Mouse (Mus musculus) MEL (cell line): ENCODE measurements around the gene Anapc11. TPM values are rescaled to one million over a fixed set of nuclear protein-coding genes. Genes with fewer than 3 reads are reported as not detected.

Experiments
- DNase-seq: peaks from one replicate; pipeline ENCODE4 v3.0.0; 2011; ENCODE audit warnings: low read depth, low spot score
- H3K27ac ChIP-seq: 2 replicates; pipeline ENCODE4 v1.5.1; 2012; ENCODE audit warnings: low read depth, mild to moderate bottlenecking, control low read depth, low read length, moderate library complexity; ENCODE audit not compliant: control insufficient read depth
- H3K27me3 ChIP-seq, 2 experiments: fragments of 150-350 bp in 1 of 2; sonication (generic) in 1 of 2; 2 replicates each; pipeline ENCODE4 v1.6.1; 2012; ENCODE audit warnings: low read length in 2 of 2, mild to moderate bottlenecking in 2 of 2, improper control_type of control experiment in 1 of 2, moderate library complexity in 1 of 2; ENCODE audit not compliant: insufficient read depth in 2 of 2, control insufficient read depth in 1 of 2
- H3K36me3 ChIP-seq, 2 experiments: 2 replicates each; pipeline ENCODE4 v1.6.1; 2012 to 2014; ENCODE audit warnings: low read length in 2 of 2, improper control_type of control experiment in 1 of 2, inconsistent platforms in 1 of 2, mild to moderate bottlenecking in 1 of 2; ENCODE audit not compliant: insufficient read depth in 2 of 2, control insufficient read depth in 1 of 2
- H3K4me1 ChIP-seq, 2 experiments: fragments of 150-350 bp in 1 of 2; sonication (generic) in 1 of 2; 2 replicates each; pipeline ENCODE4 v1.6.1; 2012; ENCODE audit warnings: low read length in 2 of 2, improper control_type of control experiment in 1 of 2, mild to moderate bottlenecking in 1 of 2; ENCODE audit not compliant: insufficient read depth in 2 of 2, control insufficient read depth in 1 of 2
- H3K4me3 ChIP-seq, 2 experiments: fragments of 150-350 bp in 1 of 2; sonication (generic) in 1 of 2; 2 replicates each; pipeline ENCODE4 v1.5.1; 2012; ENCODE audit warnings: low read depth in 2 of 2, low read length in 2 of 2, mild to moderate bottlenecking in 2 of 2, moderate library complexity in 2 of 2, control low read depth in 1 of 2, improper control_type of control experiment in 1 of 2; ENCODE audit not compliant: control insufficient read depth in 1 of 2, insufficient read depth in 1 of 2
- H3K79me2 ChIP-seq: 2 replicates; pipeline ENCODE4 v1.6.1; 2012; ENCODE audit warnings: mild to moderate bottlenecking, low read length, moderate library complexity; ENCODE audit not compliant: control insufficient read depth, poor library complexity, insufficient read depth
- H3K9ac ChIP-seq: 2 replicates; pipeline ENCODE4 v1.6.1; 2012; ENCODE audit warnings: low read depth, mild to moderate bottlenecking, control low read depth, low read length, moderate library complexity; ENCODE audit not compliant: control insufficient read depth, poor library complexity, severe bottlenecking
- H3K9me3 ChIP-seq: fragments of 150-350 bp; sonication (generic); replicated peaks from 2 replicates; pipeline ENCODE4 v1.6.1; 2012; ENCODE audit warnings: mild to moderate bottlenecking, low read length, improper control_type of control experiment, moderate library complexity; ENCODE audit not compliant: insufficient read depth
- BHLHE40 ChIP-seq: IDR thresholded peaks from 2 replicates; pipeline ENCODE4 v1.6.1; 2012; ENCODE audit warnings: low read depth, mild to moderate bottlenecking, inconsistent platforms, low read length, improper control_type of control experiment, borderline replicate concordance
- CTCF ChIP-seq, 3 experiments: IDR thresholded peaks in 2 of 3; conservative IDR thresholded peaks in 1 of 3; 2 replicates each; pipeline ENCODE4 v1.5.1; 2011 to 2012; ENCODE audit warnings: low read length in 3 of 3, low read depth in 2 of 3, mild to moderate bottlenecking in 2 of 3, improper control_type of control experiment in 1 of 3, inconsistent platforms in 1 of 3, mixed read lengths in 1 of 3, moderate library complexity in 1 of 3; ENCODE audit not compliant: control insufficient read depth in 1 of 3, insufficient read depth in 1 of 3, poor library complexity in 1 of 3, severe bottlenecking in 1 of 3
- ELF1 ChIP-seq: IDR thresholded peaks from 2 replicates; pipeline ENCODE4 v1.6.1; 2014; ENCODE audit warnings: low read depth, mild to moderate bottlenecking, inconsistent platforms, low read length, improper control_type of control experiment, moderate library complexity
- ETS1 ChIP-seq: IDR thresholded peaks from 2 replicates; pipeline ENCODE4 v1.6.1; 2012; ENCODE audit warnings: low read depth, mild to moderate bottlenecking, inconsistent platforms, low read length, improper control_type of control experiment, moderate library complexity
- GABPA ChIP-seq: IDR thresholded peaks from 2 replicates; pipeline ENCODE4 v1.6.1; 2012; ENCODE audit warnings: low read depth, mild to moderate bottlenecking, inconsistent platforms, low read length, improper control_type of control experiment, moderate library complexity
- HCFC1 ChIP-seq: IDR thresholded peaks from 2 replicates; pipeline ENCODE4 v1.6.1; 2012; ENCODE audit warnings: low read depth, mild to moderate bottlenecking, inconsistent platforms, low read length, improper control_type of control experiment, moderate library complexity
- JUND ChIP-seq: IDR thresholded peaks from 2 replicates; pipeline ENCODE4 v1.6.1; 2011; ENCODE audit warnings: low read depth, mild to moderate bottlenecking, improper control_type of control experiment, low read length
- KAT2A ChIP-seq: conservative IDR thresholded peaks from 2 replicates; pipeline ENCODE4 v1.6.1; 2012; ENCODE audit warnings: low read depth, low read length, improper control_type of control experiment, inconsistent platforms
- MAFK ChIP-seq: IDR thresholded peaks from 2 replicates; pipeline ENCODE4 v1.6.1; 2011; ENCODE audit warnings: low read depth, mild to moderate bottlenecking, low read length, improper control_type of control experiment, borderline replicate concordance
- MAX ChIP-seq: IDR thresholded peaks from 2 replicates; pipeline ENCODE4 v1.6.1; 2011; ENCODE audit warnings: low read length, improper control_type of control experiment
- MAZ ChIP-seq: IDR thresholded peaks from 2 replicates; pipeline ENCODE4 v1.6.1; 2012; ENCODE audit warnings: low read depth, mild to moderate bottlenecking, inconsistent platforms, low read length, improper control_type of control experiment
- MEF2A ChIP-seq: IDR thresholded peaks from 2 replicates; pipeline ENCODE4 v1.6.1; 2014; ENCODE audit warnings: low read depth, mild to moderate bottlenecking, inconsistent platforms, low read length, improper control_type of control experiment; ENCODE audit not compliant: poor library complexity, insufficient replicate concordance, severe bottlenecking; ENCODE audit errors: extremely low read depth
- MXI1 ChIP-seq: IDR thresholded peaks from 2 replicates; pipeline ENCODE4 v1.6.1; 2011; ENCODE audit warnings: mild to moderate bottlenecking, low read depth, low read length, improper control_type of control experiment
- MYB ChIP-seq: IDR thresholded peaks from 2 replicates; pipeline ENCODE4 v1.6.1; 2011; ENCODE audit warnings: mild to moderate bottlenecking, low read depth, low read length, improper control_type of control experiment
- MYC ChIP-seq: IDR thresholded peaks from 2 replicates; pipeline ENCODE4 v1.6.1; 2011; ENCODE audit warnings: low read depth, mild to moderate bottlenecking, low read length, improper control_type of control experiment, moderate library complexity
- NELFE ChIP-seq: IDR thresholded peaks from 2 replicates; pipeline ENCODE4 v1.6.1; 2011; ENCODE audit warnings: low read depth, low read length, improper control_type of control experiment
- POLR2A ChIP-seq, 2 experiments: IDR thresholded peaks; 2 replicates each; pipeline ENCODE4 v1.6.1; 2011 to 2012; ENCODE audit warnings: low read length in 2 of 2, mild to moderate bottlenecking in 2 of 2, control low read depth in 1 of 2, improper control_type of control experiment in 1 of 2, low read depth in 1 of 2, moderate library complexity in 1 of 2; ENCODE audit not compliant: control insufficient read depth in 1 of 2, insufficient read depth in 1 of 2, poor library complexity in 1 of 2
- POLR2AphosphoS5 ChIP-seq: IDR thresholded peaks from 2 replicates; pipeline ENCODE4 v1.6.1; 2012; ENCODE audit warnings: low read depth, borderline replicate concordance, mild to moderate bottlenecking, inconsistent platforms, low read length, moderate library complexity, mixed read lengths
- RAD21 ChIP-seq: IDR thresholded peaks from 2 replicates; pipeline ENCODE4 v1.6.1; 2011; ENCODE audit warnings: mild to moderate bottlenecking, low read depth, low read length, improper control_type of control experiment
- SIN3A ChIP-seq: IDR thresholded peaks from 2 replicates; pipeline ENCODE4 v1.6.1; 2012; ENCODE audit warnings: low read length, improper control_type of control experiment, inconsistent platforms
- SMC3 ChIP-seq: IDR thresholded peaks from 2 replicates; pipeline ENCODE4 v1.6.1; 2011; ENCODE audit warnings: low read depth, low read length, improper control_type of control experiment
- TAL1 ChIP-seq: IDR thresholded peaks from 2 replicates; pipeline ENCODE4 v1.6.1; 2012; ENCODE audit warnings: mild to moderate bottlenecking, inconsistent platforms, low read length, moderate library complexity, mixed read lengths
- TBP ChIP-seq: IDR thresholded peaks from 2 replicates; pipeline ENCODE4 v1.8.0; 2011; ENCODE audit warnings: low read depth, low read length, improper control_type of control experiment
- UBTF ChIP-seq: IDR thresholded peaks from 2 replicates; pipeline ENCODE4 v1.6.1; 2012; ENCODE audit warnings: low read depth, mild to moderate bottlenecking, inconsistent platforms, low read length, improper control_type of control experiment, moderate library complexity, borderline replicate concordance; ENCODE audit not compliant: insufficient read depth
- USF1 ChIP-seq: IDR thresholded peaks from 2 replicates; pipeline ENCODE4 v1.6.1; 2014; ENCODE audit warnings: low read depth, mild to moderate bottlenecking, inconsistent platforms, low read length, improper control_type of control experiment, moderate library complexity
- USF2 ChIP-seq, 2 experiments: IDR thresholded peaks; 2 replicates each; pipeline ENCODE4 v1.6.1; 2011 to 2012; ENCODE audit warnings: improper control_type of control experiment in 2 of 2, low read length in 2 of 2, borderline replicate concordance in 1 of 2, inconsistent platforms in 1 of 2, low read depth in 1 of 2, mild to moderate bottlenecking in 1 of 2; ENCODE audit not compliant: insufficient read depth in 1 of 2
- ZC3H11A ChIP-seq: IDR thresholded peaks from 2 replicates; pipeline ENCODE4 v1.6.1; 2012; ENCODE audit warnings: low read depth, mild to moderate bottlenecking, inconsistent platforms, low read length, improper control_type of control experiment
- ZNF384 ChIP-seq: IDR thresholded peaks from 2 replicates; pipeline ENCODE4 v1.6.1; 2012; ENCODE audit warnings: low read depth, mild to moderate bottlenecking, inconsistent platforms, low read length, improper control_type of control experiment
- polyA plus RNA-seq, 2 experiments: library from polyadenylated mRNA; stranded (reverse) in 1 of 2; unstranded in 1 of 2; fragments of >175 nt in 1 of 2; fragments of >200 nt in 1 of 2; gene quantifications; 2 replicates each; pipeline versions ENCODE4 v1.2.1 to v1.2.4; 2012; ENCODE audit warnings: low replicate concordance in 2 of 2, low read depth in 1 of 2; ENCODE audit not compliant: insufficient read length in 2 of 2, insufficient read depth in 1 of 2, missing spikeins in 1 of 2
- total RNA-seq: library from RNA; depleted of rRNA; stranded (reverse); fragments of 300-350 nt; gene quantifications from 2 replicates; pipeline ENCODE4 v1.2.3, GENCODE M21; 2012

Anapc11 gene
- total and polyA plus RNA-seq, 3 experiments: 120 to 130 TPM; not detected in 1

- Histone ChIP-seq H3K27me3 (no peaks in the 10 kb centered on the region), H3K27ac (peak overlapping the region; percentile 67), H3K9ac (peak overlapping the region; percentile 84), H3K4me1 (peaks cover 5 to 18% of the 10 kb centered on the region in 2 experiments), H3K9me3 (no peaks in the 10 kb centered on the region), H3K36me3 (peaks cover 4 to 12% of the 10 kb centered on the region in 2 experiments; a peak in 3 of 4 replicates), H3K4me3 (peak overlapping the region; percentile 76 to 94), H3K79me2 (peaks cover 35% of the 10 kb centered on the region)
- DNase-seq: peak; percentile 65
- peak; percentile 86; the same call in 1 of the 2 replicates for TF ChIP-seq UBTF
- TF ChIP-seq USF2 (IDR thresholded peaks at IDR 0.05; ENCODE audit: borderline replicate concordance in 1 of 2, insufficient read depth in 1 of 2, low read depth in 1 of 2, low read length in 2 of 2): no peak
- TF ChIP-seq TBP: 0 out of 2 replicates have a peak, but pooled peaks have one; percentile 29
- no peak for TF ChIP-seq SMC3
- TF ChIP-seq POLR2A (IDR thresholded peaks at IDR 0.05; ENCODE audit: control insufficient read depth in 1 of 2, insufficient read depth in 1 of 2, low read depth in 1 of 2, low read length in 2 of 2, poor library complexity in 1 of 2): peak in 1 of 2 experiments; percentile 48; a peak in 1 of 4 replicates
- no peak for TF ChIP-seq SIN3A
Measured at GRCm38 (mm10) chr11:120580871-120581331, 17.3 kb upstream of the Anapc11 start.

- Histone ChIP-seq H3K27ac (peak within 1 kb of the TSS; percentile 73), H3K9ac (peak within 1 kb of the TSS; percentile 84), H3K9me3 (no peaks in the 10 kb centered on the region), H3K79me2 (peaks cover 35% of the 10 kb centered on the region), H3K4me3 (peak within 1 kb of the TSS; percentile 76 to 94), H3K36me3 (peaks cover 7 to 12% of the 10 kb centered on the region in 2 experiments; a peak in 3 of 4 replicates), H3K27me3 (no peaks in the 10 kb centered on the region), H3K4me1 (peaks cover 5 to 18% of the 10 kb centered on the region in 2 experiments)
- DNase-seq: peak; percentile 93
- TF ChIP-seq ZNF384: no peak
- TF ChIP-seq MAZ: peak; percentile 81
- TF ChIP-seq ETS1: peak; percentile 23; the same call in 1 of the 2 replicates
- peak; percentile 94 for TF ChIP-seq NELFE
- no peak for TF ChIP-seq GABPA
- TF ChIP-seq MAX: peak; percentile 97
- TF ChIP-seq MEF2A: no peak
- peak; percentile 85 for TF ChIP-seq HCFC1
- TF ChIP-seq BHLHE40: 0 out of 2 replicates have a peak, but pooled peaks have one; percentile 10
- no peak for TF ChIP-seq RAD21
- peak; percentile 82 for TF ChIP-seq USF1
- TF ChIP-seq POLR2A (IDR thresholded peaks at IDR 0.05; ENCODE audit: control insufficient read depth in 1 of 2, insufficient read depth in 1 of 2, low read depth in 1 of 2, low read length in 2 of 2, poor library complexity in 1 of 2): peak; percentile 79 to 89
- TF ChIP-seq JUND: no peak
- no peak; the same call in 1 of the 2 replicates for TF ChIP-seq KAT2A
- TF ChIP-seq CTCF (IDR thresholded peaks at IDR 0.05 in 2 of 3, conservative IDR thresholded peaks at IDR 0.05 in 1 of 3; ENCODE audit: control insufficient read depth in 1 of 3, insufficient read depth in 1 of 3, low read depth in 2 of 3, low read length in 3 of 3, poor library complexity in 1 of 3, severe bottlenecking in 1 of 3): peak in 2 of 3 experiments; percentile 8 to 44; a peak in 4 of 6 replicates
- peak; percentile 66 for TF ChIP-seq MXI1
- no peak for TF ChIP-seq MAFK
- 0 out of 2 replicates have a peak, but pooled peaks have one; percentile 8 for TF ChIP-seq UBTF
- no peak for TF ChIP-seq MYB
- no peak for TF ChIP-seq ZC3H11A
- peak; percentile 98 for TF ChIP-seq MYC
- TF ChIP-seq TBP: peak; percentile 79
- no peak for TF ChIP-seq TAL1
- TF ChIP-seq POLR2AphosphoS5: 0 out of 2 replicates have a peak, but pooled peaks have one; percentile 29
- peak; percentile 99 for TF ChIP-seq ELF1
Measured at GRCm38 (mm10) chr11:120581490-120582267, 16.5 kb upstream of the Anapc11 start, which contains the start of gene Arhgdia. TSS of gene Arhgdia (minus strand) at chr11:120581624.
